Mouse (Mus musculus): ENCODE results near the gene Gsdmc3. TPM values are rescaled to one million over a fixed set of nuclear protein-coding genes. Genes with fewer than 3 reads are reported as not detected.
"Not testable (repeated sequence)": the region's sequence is repeated elsewhere in the genome, so short reads cannot be mapped to it uniquely, and the experiment has no call there.

The Gsdmc3 gene
- polyA plus RNA-seq, 1 experiment from 2014 or later = not detected

GRCm38 (mm10) chr15:63895560-63896353, 17.4 kb upstream of the Gsdmc3 start:
- ATAC-seq (peak; percentile 40; the same call in 1 of the 2 replicates), DNase-seq (ENCODE audit: low spot score) (peak; percentile 61)
- H3K27ac ChIP-seq (ENCODE audit: low read length); H3K9ac ChIP-seq (replicated peaks; ENCODE audit: low read depth); H3K36me3 ChIP-seq (ENCODE audit: insufficient read depth, low read length); H3K4me3 ChIP-seq (ENCODE audit: low read depth, low read length); H3K9me3 ChIP-seq (ENCODE audit: low read length); H3K27me3 ChIP-seq (replicated peaks; ENCODE audit: insufficient read depth, low read length); H3K4me2 ChIP-seq (replicated peaks; ENCODE audit: low read depth, low read length); H3K4me1 ChIP-seq (ENCODE audit: insufficient read depth, low read depth, low read length): not testable (repeated sequence)
- peak; percentile 79 for TF ChIP-seq CTCF (IDR thresholded peaks at IDR 0.05)
- WGBS = 33% methylated on average over 9 of the region's 9 CpGs

GRCm38 (mm10) chr15:63888440-63888839, 10.1 kb upstream of the Gsdmc3 start:
- not testable (repeated sequence) for H3K27ac ChIP-seq (ENCODE audit: low read length); ATAC-seq; H3K9me3 ChIP-seq (ENCODE audit: low read length); DNase-seq (ENCODE audit: low spot score); H3K4me1 ChIP-seq (ENCODE audit: insufficient read depth, low read depth, low read length); H3K4me2 ChIP-seq (replicated peaks; ENCODE audit: low read depth, low read length); H3K9ac ChIP-seq (replicated peaks; ENCODE audit: low read depth); H3K4me3 ChIP-seq (ENCODE audit: low read depth, low read length); H3K27me3 ChIP-seq (replicated peaks; ENCODE audit: insufficient read depth, low read length); H3K36me3 ChIP-seq (ENCODE audit: insufficient read depth, low read length)
- 87% methylated on average over 3 of the region's 5 CpGs for WGBS

GRCm38 (mm10) chr15:63887949-63888348, 9.6 kb upstream of the Gsdmc3 start:
- not testable (repeated sequence) for H3K36me3 ChIP-seq (ENCODE audit: insufficient read depth, low read length); H3K4me2 ChIP-seq (replicated peaks; ENCODE audit: low read depth, low read length); H3K27ac ChIP-seq (ENCODE audit: low read length); H3K9me3 ChIP-seq (ENCODE audit: low read length); H3K4me3 ChIP-seq (ENCODE audit: low read depth, low read length); H3K9ac ChIP-seq (replicated peaks; ENCODE audit: low read depth); DNase-seq (ENCODE audit: low spot score); H3K27me3 ChIP-seq (replicated peaks; ENCODE audit: insufficient read depth, low read length); ATAC-seq; H3K4me1 ChIP-seq (ENCODE audit: insufficient read depth, low read depth, low read length)
- WGBS = no CpG with 5 or more reads among the region's 5 CpGs

- not testable (repeated sequence) for H3K9ac ChIP-seq (replicated peaks; ENCODE audit: low read depth); H3K4me2 ChIP-seq (replicated peaks; ENCODE audit: low read depth, low read length); H3K27ac ChIP-seq (ENCODE audit: low read length); H3K4me3 ChIP-seq (ENCODE audit: low read depth, low read length); H3K4me1 ChIP-seq (ENCODE audit: insufficient read depth, low read depth, low read length); H3K27me3 ChIP-seq (replicated peaks; ENCODE audit: insufficient read depth, low read length); H3K36me3 ChIP-seq (ENCODE audit: insufficient read depth, low read length); ATAC-seq; H3K9me3 ChIP-seq (ENCODE audit: low read length); DNase-seq (ENCODE audit: low spot score)
These were observed 2.2 kb downstream of the Gsdmc3 start for GRCm38 (mm10) chr15:63876160-63876559.

- not testable (repeated sequence) for H3K4me2 ChIP-seq (replicated peaks; ENCODE audit: low read depth, low read length); H3K4me3 ChIP-seq (ENCODE audit: low read depth, low read length); H3K27me3 ChIP-seq (replicated peaks; ENCODE audit: insufficient read depth, low read length); H3K36me3 ChIP-seq (ENCODE audit: insufficient read depth, low read length); ATAC-seq; H3K9ac ChIP-seq (replicated peaks; ENCODE audit: low read depth); H3K9me3 ChIP-seq (ENCODE audit: low read length); H3K4me1 ChIP-seq (ENCODE audit: insufficient read depth, low read depth, low read length); H3K27ac ChIP-seq (ENCODE audit: low read length)
- DNase-seq (ENCODE audit: low spot score) = peak; percentile 29
- 40% methylated on average over 5 of the region's 5 CpGs for WGBS
- peak; percentile 50 for TF ChIP-seq CTCF (IDR thresholded peaks at IDR 0.05)
These were observed 16.4 kb downstream of the Gsdmc3 start for GRCm38 (mm10) chr15:63861965-63862364.

Other genes starting within 250 kb of the Gsdmc3 start
- not detected in 2 replicates for gene Gsdmc2, start 33.4 kb downstream of the Gsdmc3 start, polyA plus RNA-seq (2015; fragmentation: Nextera tagmentation; extraction: Ambion mirVana)
- gene Gsdmc4, start 33.7 kb upstream of the Gsdmc3 start, polyA plus RNA-seq (2015; fragmentation: Nextera tagmentation; extraction: Ambion mirVana) = 0.12 TPM in 1 of 2 replicates, not detected in the other
- 45.8 and 48.1 TPM in 2 replicates for gene Fam49b, start 181.9 kb upstream of the Gsdmc3 start, polyA plus RNA-seq (2015; fragmentation: Nextera tagmentation; extraction: Ambion mirVana)